Mouse (Mus musculus) liver, embryonic 18 days (tissue): ENCODE results near the gene Atf5. TPM values are rescaled to one million over a fixed set of nuclear protein-coding genes. Genes with fewer than 3 reads are reported as not detected.

Experiments
- polyA plus RNA-seq: library from polyadenylated mRNA; depleted of rRNA; stranded (reverse); fragments of >200 nt; gene quantifications from 2 replicates; pipeline ENCODE4 v1.2.3, GENCODE M21; 2012; rRNA removed

The Atf5 gene
- polyA plus RNA-seq: 247 and 266 TPM in 2 replicates

DNA sequence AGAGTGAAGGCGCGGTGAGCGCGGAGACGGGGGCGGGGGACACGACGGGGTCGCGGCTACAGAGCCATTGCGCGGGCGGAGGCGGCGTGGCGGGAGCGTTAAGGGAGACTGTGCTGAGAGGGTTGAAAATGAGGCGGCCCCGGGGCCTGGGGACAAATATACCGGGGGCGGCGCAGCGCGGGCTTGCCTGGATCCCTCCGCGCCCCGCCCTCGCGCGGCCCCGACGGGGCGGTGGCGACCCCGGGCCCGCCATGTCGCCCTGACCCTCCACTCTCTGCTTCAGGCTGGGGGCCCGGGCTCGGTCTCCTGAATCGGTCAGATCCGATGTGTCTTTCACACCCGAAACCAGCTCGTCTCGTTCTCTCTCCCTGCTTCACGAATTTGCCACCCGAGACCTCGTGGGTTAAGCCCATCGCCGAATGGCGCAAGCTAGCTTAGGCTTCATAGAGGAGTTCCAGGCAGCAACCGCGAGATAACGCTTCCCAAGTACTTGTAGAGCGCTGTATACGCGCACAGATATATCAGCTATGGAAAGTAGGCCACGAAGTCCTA, at the start of gene Atf5:
Gene Atf5, minus strand, starts transcription at position 189 of the 552 bp plus-strand sequence.

DNA sequence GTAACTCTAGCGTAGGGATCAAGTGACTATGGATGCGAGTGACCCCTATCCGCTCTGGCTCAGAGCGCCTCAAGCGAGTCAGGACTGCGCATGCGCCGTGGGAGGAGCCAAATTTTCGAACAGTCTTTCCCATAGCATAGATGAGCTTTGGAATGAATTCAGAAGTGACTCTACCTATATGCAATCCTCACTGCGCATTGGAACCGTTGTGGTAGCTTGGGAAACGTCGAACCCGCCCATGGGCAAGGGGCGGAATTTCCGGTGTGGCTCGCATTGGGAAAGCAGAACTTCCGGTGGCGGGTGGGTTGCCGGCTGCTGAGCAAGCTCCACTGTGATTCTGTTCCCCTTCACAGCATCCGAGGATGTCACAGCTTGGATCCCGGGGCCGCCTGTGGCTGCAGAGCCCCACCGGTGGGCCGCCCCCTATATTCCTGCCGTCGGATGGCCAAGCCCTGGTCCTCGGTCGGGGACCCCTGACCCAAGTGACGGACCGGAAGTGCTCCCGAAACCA, 40.6 kb upstream of the Atf5 start, which contains the start of gene Pnkp:
Gene Pnkp, plus strand, starts transcription at position 98 of the 511 bp plus-strand sequence.

DNA sequence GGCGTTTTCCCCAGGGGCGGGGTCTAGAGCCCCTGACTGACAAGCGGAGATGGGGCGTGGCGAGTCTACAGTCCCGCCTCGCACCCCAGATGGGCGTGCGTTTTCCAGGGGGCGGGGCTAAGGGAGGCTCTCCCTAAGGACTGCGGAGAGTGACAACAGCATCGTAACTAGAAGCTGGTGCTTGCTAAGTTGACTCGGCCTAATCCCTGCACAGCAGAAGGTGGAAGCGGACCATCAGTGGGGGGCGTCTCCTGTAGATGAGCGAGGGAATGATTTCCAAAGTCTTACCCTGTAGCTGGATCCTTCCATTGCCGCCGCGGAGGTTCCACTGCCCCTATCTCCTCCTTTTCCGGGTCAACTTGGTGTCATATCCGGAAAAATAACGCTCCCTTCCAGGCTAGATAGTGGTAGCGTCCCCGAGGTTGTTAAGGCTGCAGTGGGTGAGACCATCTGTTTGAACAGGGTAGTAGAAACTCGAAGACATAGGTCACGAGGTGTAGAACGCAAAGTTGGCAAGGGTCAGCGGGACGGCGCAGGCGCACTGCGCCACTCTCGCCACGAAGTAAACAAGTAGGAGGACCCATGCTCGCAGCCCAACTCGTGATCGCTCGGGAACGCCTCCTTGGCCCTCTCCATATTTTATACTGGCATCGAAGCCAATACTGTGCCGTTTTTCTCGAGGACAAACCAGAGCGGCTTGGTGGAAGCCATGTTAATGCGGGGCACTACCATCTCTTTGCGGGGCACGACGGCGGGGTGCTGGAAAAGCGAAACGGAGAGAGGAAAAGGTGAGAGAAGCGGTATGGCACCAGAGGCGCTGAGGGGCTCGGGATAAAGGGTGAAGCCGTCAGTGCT, 32.3 kb upstream of the Atf5 start, which contains the start of the genes Akt1s1 and Tbc1d17:
Gene Akt1s1, plus strand, starts transcription at position 431 of the 855 bp plus-strand sequence.
Gene Tbc1d17, minus strand, starts transcription at position 519 of the 855 bp plus-strand sequence.

DNA sequence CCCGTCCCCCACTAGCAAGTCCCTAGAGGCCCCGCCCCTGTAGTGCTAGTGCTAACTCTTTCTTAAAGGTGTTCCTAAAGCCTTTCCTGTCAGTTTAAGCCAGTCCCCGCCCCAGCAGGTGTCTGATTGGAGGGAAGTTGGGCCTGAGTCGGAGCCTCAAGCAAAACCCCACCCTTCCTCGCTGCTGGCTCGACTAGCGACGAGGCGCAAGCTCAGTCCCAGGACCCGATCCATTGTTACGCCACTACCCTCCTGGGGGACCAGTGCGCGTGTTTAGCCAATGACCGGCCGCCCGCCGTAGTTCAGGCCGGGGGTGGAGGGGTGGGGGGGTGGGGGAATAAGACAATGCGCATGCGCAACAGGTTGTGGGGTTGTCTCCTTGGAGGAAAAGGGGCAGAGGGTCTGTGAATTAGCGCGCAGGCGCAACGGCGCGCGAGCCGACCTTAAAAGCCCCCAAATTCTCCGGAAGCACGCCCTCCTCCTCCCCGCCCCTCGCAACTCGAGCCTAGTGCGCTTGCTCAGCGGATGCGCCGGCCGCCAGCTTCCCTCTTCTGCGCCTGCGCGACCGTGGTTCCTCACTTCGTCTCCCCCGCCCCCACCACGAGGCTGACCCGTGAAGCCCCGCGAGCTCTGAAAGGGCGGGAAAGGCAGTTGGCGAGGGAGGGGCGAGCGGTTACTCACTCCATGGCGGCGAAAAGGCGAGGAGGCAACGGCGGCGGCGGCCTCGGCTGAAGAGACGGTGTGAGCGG, 563 bp downstream of the Atf5 start, which contains the start of the genes Nup62 and Il4i1:
Gene Nup62, plus strand, starts transcription at position 368 of the 749 bp plus-strand sequence.
Gene Il4i1, plus strand, starts transcription at position 667 of the 749 bp plus-strand sequence.

Other genes with a start within 250 kb of the Atf5 start
- gene Napsa, start 244.3 kb downstream of the Atf5 start, polyA plus RNA-seq: 12.1 and 13.7 TPM in 2 replicates
- 0.36 TPM in 2 replicates for gene Kcnc3, start 226.0 kb downstream of the Atf5 start, polyA plus RNA-seq
- gene Myh14, start 145.8 kb downstream of the Atf5 start, polyA plus RNA-seq: 0.77 and 0.95 TPM in 2 replicates
- not detected in 2 replicates for gene Izumo2, start 107.9 kb downstream of the Atf5 start, polyA plus RNA-seq
- 18.9 and 21.4 TPM in 2 replicates for gene Vrk3, start 68.2 kb downstream of the Atf5 start, polyA plus RNA-seq
- 0.48 and 0.58 TPM in 2 replicates for gene Zfp473, start 65.6 kb downstream of the Atf5 start, polyA plus RNA-seq
- 20.2 and 22.4 TPM in 2 replicates for gene Nup62, start 570 bp downstream of the Atf5 start, polyA plus RNA-seq
- gene Il4i1, start 271 bp downstream of the Atf5 start, polyA plus RNA-seq: 0.38 TPM in 2 replicates
- gene Akt1s1, start 32.3 kb upstream of the Atf5 start, polyA plus RNA-seq: 35.6 and 37.3 TPM in 2 replicates
- 21.1 and 23.3 TPM in 2 replicates for gene Tbc1d17, start 32.4 kb upstream of the Atf5 start, polyA plus RNA-seq
- gene Pnkp, start 40.5 kb upstream of the Atf5 start, polyA plus RNA-seq: 18.0 and 24.6 TPM in 2 replicates
- 48.6 and 56.2 TPM in 2 replicates for gene Ptov1, start 53.1 kb upstream of the Atf5 start, polyA plus RNA-seq
- gene Med25, start 76.1 kb upstream of the Atf5 start, polyA plus RNA-seq: 26.0 and 30.9 TPM in 2 replicates
- 6.4 and 7.8 TPM in 2 replicates for gene Fuz, start 79.4 kb upstream of the Atf5 start, polyA plus RNA-seq
- 33.1 and 39.3 TPM in 2 replicates for gene Ap2a1, start 112.8 kb upstream of the Atf5 start, polyA plus RNA-seq
- gene Tsks, start 126.5 kb upstream of the Atf5 start, polyA plus RNA-seq: 0.02 TPM in 1 of 2 replicates, not detected in the other
- 2.3 and 2.6 TPM in 2 replicates for gene Cpt1c, start 158.2 kb upstream of the Atf5 start, polyA plus RNA-seq
- gene Prmt1, start 169.9 kb upstream of the Atf5 start, polyA plus RNA-seq: 105 and 112 TPM in 2 replicates
- gene Irf3, start 181.0 kb upstream of the Atf5 start, polyA plus RNA-seq: 50.0 and 54.3 TPM in 2 replicates
- gene Bcl2l12, start 182.1 kb upstream of the Atf5 start, polyA plus RNA-seq: 9.0 and 9.5 TPM in 2 replicates
- gene Scaf1, start 199.7 kb upstream of the Atf5 start, polyA plus RNA-seq: 13.5 and 17.4 TPM in 2 replicates
- gene Rras, start 201.3 kb upstream of the Atf5 start, polyA plus RNA-seq: 41.8 and 53.8 TPM in 2 replicates
- gene Prr12, start 236.2 kb upstream of the Atf5 start, polyA plus RNA-seq: 1.1 and 1.7 TPM in 2 replicates
- gene Nosip, start 245.8 kb upstream of the Atf5 start, polyA plus RNA-seq: 24.0 and 24.4 TPM in 2 replicates
- gene Prrg2, start 246.0 kb upstream of the Atf5 start, polyA plus RNA-seq: 17.7 and 19.5 TPM in 2 replicates